Mouse (Mus musculus): Measurements from ENCODE around the gene Fam50a. TPM values are rescaled to one million over a fixed set of nuclear protein-coding genes. Genes with fewer than 3 reads are reported as not detected.

Gene Fam50a
- polyA plus RNA-seq, 1 experiment = 17.7 TPM

DNA sequence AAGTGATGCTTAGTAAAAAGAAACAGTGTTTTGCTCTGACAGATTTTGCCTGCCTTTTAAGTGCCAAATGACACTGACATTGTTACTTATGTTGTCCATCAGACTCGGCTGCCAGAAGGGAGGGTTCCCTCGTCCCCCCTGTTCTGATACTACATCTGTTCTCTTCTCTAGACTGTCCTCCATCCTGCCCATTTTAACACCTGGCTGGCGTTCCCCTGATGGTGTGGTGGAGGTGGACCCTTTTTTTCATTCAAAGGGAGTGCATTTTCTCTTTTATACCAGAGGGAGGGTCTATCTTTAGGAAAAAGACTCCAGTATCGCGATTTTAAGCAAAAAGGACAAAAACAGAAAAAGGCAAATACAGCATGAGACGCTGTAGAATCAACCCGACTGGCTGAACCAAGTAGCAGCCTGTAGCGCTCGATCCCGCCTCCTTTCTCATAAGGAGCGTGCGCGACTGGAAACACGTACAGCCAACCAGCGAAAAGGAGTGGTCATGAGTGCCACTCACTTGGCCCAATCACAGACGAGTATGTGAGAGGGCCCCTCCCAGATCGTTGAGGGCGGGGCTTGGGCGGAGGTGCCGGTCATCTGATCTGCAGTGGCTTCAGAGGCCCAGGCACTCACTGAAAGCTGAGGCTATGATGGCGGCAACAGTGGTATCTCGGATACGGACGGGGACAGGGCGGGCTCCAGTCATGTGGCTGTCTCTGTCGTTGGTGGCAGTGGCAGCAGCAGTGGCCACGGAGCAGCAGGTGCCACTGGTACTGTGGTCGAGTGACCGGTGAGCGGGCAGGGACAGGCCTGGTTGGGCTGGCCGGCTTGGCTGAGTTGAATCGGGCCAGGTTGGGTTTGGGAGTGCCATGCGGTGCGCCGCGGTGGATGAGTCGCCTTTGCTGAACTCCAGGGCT, 16.0 kb upstream of the Fam50a start, which contains the start of gene Atp6ap1:
Gene Atp6ap1 (plus strand): TSS at position 560 of the 911 bp plus-strand sequence.
- no peaks in the 10 kb centered on the region for H3K27me3 ChIP-seq (replicated peaks; ENCODE audit: control insufficient read depth, insufficient read depth, low read length)
- no peak for TF ChIP-seq CTCF (conservative IDR thresholded peaks at IDR 0.05; ENCODE audit: insufficient read depth, insufficient read length, low read depth, low read length)
- TF ChIP-seq POLR2A (IDR thresholded peaks at IDR 0.05; ENCODE audit: low read depth, low read length) = peak; percentile 56
- H3K27ac ChIP-seq (ENCODE audit: insufficient read depth, low read depth, low read length) = peak within 1 kb of the TSS; percentile 58
- no peaks in the 10 kb centered on the region for H3K4me1 ChIP-seq (ENCODE audit: control insufficient read depth, insufficient read depth, low read length)
- WGBS = under 1% methylated on average over 37 of the region's 37 CpGs
- peak; percentile 98 for DNase-seq
- H3K36me3 ChIP-seq (ENCODE audit: control insufficient read depth, insufficient read depth, low read length) = no peaks in the 10 kb centered on the region
- H3K4me3 ChIP-seq (ENCODE audit: insufficient read depth, low read depth, low read length) = peak within 1 kb of the TSS; percentile 98

DNA sequence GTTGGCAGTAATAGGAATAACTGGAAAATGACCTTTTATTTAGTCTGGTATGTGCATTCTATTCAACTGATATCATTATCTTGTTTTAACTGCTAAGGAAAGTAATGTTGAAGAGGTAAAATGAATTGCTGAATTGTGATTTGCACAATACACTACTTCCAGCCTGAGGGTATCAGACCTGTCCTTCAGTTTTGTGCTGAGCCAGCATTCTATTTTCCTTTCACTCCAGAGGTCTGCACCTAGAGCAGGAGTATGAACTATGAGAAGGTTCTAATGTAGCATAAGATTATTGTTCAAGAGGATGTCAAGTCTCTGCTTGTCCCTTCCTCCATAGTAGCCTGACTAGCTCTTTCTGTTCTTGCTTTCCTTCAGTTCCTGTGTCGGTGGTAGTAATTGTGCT, 14.5 kb upstream of the Fam50a start:
- H3K4me1 ChIP-seq (ENCODE audit: control insufficient read depth, insufficient read depth, low read length) = no peaks in the 10 kb centered on the region
- TF ChIP-seq CTCF (conservative IDR thresholded peaks at IDR 0.05; ENCODE audit: insufficient read depth, insufficient read length, low read depth, low read length) (no peak), POLR2A (IDR thresholded peaks at IDR 0.05; ENCODE audit: low read depth, low read length) (no peak)
- no peak for DNase-seq
- H3K36me3 ChIP-seq (ENCODE audit: control insufficient read depth, insufficient read depth, low read length) = peaks cover 1% of the 10 kb centered on the region; the same call in 1 of the 2 replicates
- H3K27me3 ChIP-seq (replicated peaks; ENCODE audit: control insufficient read depth, insufficient read depth, low read length) = no peaks in the 10 kb centered on the region
- no peak overlapping the region for H3K4me3 ChIP-seq (ENCODE audit: insufficient read depth, low read depth, low read length)
- no peak overlapping the region for H3K27ac ChIP-seq (ENCODE audit: insufficient read depth, low read depth, low read length)
- 93% methylated on average over 1 of the region's 1 CpGs for WGBS

DNA sequence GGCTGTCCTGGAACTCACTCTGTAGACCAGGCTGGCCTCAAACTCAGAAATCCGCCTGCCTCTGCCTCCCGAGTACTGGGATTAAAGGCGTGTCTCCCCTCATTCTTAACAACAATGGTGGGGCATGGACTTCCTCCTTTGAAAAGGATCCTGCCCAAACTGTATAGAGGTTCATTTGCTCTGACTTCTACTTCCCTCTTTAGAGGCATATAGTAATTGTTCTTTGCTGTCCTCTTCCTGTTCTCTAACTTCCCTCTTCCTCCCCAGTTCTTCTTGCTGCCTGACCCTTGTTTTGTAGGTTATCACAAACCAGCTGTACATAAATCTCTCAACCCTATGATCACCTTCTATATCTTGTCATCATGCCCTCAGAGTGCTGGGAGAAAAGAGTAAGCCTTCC, 13.1 kb upstream of the Fam50a start:
- no peaks in the 10 kb centered on the region for H3K27me3 ChIP-seq (replicated peaks; ENCODE audit: control insufficient read depth, insufficient read depth, low read length)
- 87% methylated on average over 3 of the region's 3 CpGs for WGBS
- peak overlapping the region; percentile 23; the same call in 1 of the 2 replicates for H3K27ac ChIP-seq (ENCODE audit: insufficient read depth, low read depth, low read length)

DNA sequence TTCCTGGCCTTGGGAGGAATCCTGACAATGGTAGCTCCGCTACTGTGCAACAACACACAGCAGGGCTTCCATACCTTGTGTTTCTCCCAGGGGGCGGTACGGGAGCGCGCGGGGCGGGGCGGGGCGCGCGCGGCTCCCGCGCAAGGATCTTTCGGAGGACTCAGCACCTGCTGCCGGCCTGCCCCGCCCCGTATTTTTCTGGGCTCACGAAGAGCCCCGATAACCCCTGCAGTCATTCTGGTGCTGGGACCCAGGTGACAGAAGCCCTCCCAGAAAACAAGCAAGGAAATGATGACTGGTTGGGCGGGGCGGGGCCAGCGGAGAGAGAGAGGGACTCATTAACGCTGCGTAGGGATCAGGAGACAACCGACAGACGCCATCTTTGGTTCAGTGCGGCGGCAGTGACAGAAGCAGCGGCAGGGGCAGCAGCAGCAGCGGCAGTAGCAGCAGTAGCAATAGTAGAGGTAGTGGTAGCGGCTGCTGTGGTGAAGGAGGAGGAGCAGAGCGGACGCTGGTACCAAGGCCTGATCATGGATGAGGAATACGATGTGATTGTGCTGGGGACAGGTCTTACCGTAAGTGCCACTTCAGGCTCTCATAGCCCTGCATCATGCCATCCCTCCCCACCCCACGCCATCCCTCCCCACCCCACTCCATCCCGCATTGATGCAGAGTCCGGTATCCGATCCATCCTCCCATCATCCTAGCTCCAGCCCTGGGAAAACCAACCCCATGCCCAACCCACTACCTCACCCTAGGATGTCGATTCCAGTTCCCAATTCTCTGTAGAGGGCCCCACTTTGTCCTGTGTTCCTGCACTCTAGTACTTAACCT, 7.7 kb upstream of the Fam50a start, which contains the start of gene Gdi1:
Gene Gdi1 (plus strand): TSS at position 132 of the 834 bp plus-strand sequence.
- TF ChIP-seq CTCF (conservative IDR thresholded peaks at IDR 0.05; ENCODE audit: insufficient read depth, insufficient read length, low read depth, low read length) = peak; percentile 25; the same call in 1 of the 2 replicates
- peak; percentile 74 for TF ChIP-seq POLR2A (IDR thresholded peaks at IDR 0.05; ENCODE audit: low read depth, low read length)
- H3K4me1 ChIP-seq (ENCODE audit: control insufficient read depth, insufficient read depth, low read length) = peaks cover 4% of the 10 kb centered on the region; the same call in 1 of the 2 replicates
- H3K27me3 ChIP-seq (replicated peaks; ENCODE audit: control insufficient read depth, insufficient read depth, low read length) = no peaks in the 10 kb centered on the region
- 0% methylated on average over 35 of the region's 41 CpGs for WGBS
- peaks cover 3% of the 10 kb centered on the region; the same call in 1 of the 2 replicates for H3K36me3 ChIP-seq (ENCODE audit: control insufficient read depth, insufficient read depth, low read length)
- peak within 1 kb of the TSS; percentile 98 for H3K4me3 ChIP-seq (ENCODE audit: insufficient read depth, low read depth, low read length)
- peak within 1 kb of the TSS; percentile 90 for H3K27ac ChIP-seq (ENCODE audit: insufficient read depth, low read depth, low read length)
- DNase-seq = peak; percentile 79

More for the DNA sequence above, 13.1 kb upstream of the Fam50a start:
- TF ChIP-seq CTCF (conservative IDR thresholded peaks at IDR 0.05; ENCODE audit: insufficient read depth, insufficient read length, low read depth, low read length) (no peak), POLR2A (IDR thresholded peaks at IDR 0.05; ENCODE audit: low read depth, low read length) (no peak)
- Histone ChIP-seq H3K36me3 (ENCODE audit: control insufficient read depth, insufficient read depth, low read length) (peaks cover 1% of the 10 kb centered on the region; the same call in 1 of the 2 replicates), H3K4me3 (ENCODE audit: insufficient read depth, low read depth, low read length) (no peak overlapping the region), H3K4me1 (ENCODE audit: control insufficient read depth, insufficient read depth, low read length) (no peaks in the 10 kb centered on the region; the same call in 1 of the 2 replicates)
- no peak for DNase-seq

DNA sequence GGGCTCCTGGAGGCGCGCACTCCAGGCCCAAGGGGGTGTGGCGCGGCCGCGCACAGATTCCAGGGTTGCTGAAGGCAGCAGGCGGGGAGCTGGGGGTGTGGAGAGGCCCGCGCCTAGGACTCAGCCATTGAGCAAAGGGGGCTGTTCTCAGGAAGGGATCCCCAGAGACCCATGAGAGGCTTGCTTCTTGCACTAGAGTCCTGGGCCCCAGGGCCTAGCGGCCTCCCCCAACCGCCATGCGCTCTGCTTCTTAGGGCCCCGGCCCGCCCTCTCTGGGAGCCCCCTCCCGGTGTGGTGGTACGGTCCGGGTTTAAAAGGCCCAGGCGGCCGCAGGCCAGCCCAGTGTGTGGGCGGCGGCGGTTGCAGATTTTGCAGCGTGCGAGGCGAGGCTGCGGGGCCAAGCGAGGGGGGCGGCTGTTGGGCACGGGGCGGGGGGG, 15.9 kb downstream of the Fam50a start, which contains the start of gene Plxna3:
Gene Plxna3 (plus strand): TSS at position 342 of the 437 bp plus-strand sequence.
- peak; percentile 73 for DNase-seq
- TF ChIP-seq CTCF (conservative IDR thresholded peaks at IDR 0.05; ENCODE audit: insufficient read depth, insufficient read length, low read depth, low read length) = no peak
- TF ChIP-seq POLR2A (IDR thresholded peaks at IDR 0.05; ENCODE audit: low read depth, low read length) = no peak
- WGBS = 0% methylated on average over 15 of the region's 30 CpGs
- Histone ChIP-seq H3K4me1 (ENCODE audit: control insufficient read depth, insufficient read depth, low read length) (no peaks in the 10 kb centered on the region), H3K4me3 (ENCODE audit: insufficient read depth, low read depth, low read length) (peak within 1 kb of the TSS; percentile 52), H3K36me3 (ENCODE audit: control insufficient read depth, insufficient read depth, low read length) (no peaks in the 10 kb centered on the region), H3K27ac (ENCODE audit: insufficient read depth, low read depth, low read length) (0 out of 2 replicates have a peak within 1 kb of the TSS, but pooled peaks have one; percentile 39), H3K27me3 (replicated peaks; ENCODE audit: control insufficient read depth, insufficient read depth, low read length) (no peaks in the 10 kb centered on the region)

DNA sequence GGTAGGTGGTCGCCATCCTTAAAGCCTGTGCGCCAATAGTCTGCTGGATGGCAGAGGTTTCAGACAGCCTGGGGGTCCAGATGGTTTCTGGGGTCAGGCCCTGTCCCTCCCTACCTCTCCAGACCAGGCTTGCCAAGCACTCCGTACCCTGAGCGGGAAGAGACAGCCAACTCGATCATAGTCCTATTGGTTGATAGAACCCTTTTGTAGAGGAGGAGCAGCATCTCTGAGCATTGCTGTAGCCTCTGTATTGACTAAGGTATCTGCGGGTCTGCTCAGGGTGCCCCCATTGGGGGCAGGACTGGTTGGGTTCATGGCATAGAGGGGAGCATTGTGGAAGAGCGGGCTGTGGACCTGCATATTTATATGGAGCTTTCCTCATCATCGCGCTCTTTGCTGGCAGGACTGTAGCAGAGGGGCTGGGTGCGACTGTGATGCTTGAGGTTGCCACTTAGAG, 16.4 kb downstream of the Fam50a start:
- Histone ChIP-seq H3K4me1 (ENCODE audit: control insufficient read depth, insufficient read depth, low read length) (no peaks in the 10 kb centered on the region), H3K27ac (ENCODE audit: insufficient read depth, low read depth, low read length) (no peak overlapping the region), H3K36me3 (ENCODE audit: control insufficient read depth, insufficient read depth, low read length) (no peaks in the 10 kb centered on the region), H3K27me3 (replicated peaks; ENCODE audit: control insufficient read depth, insufficient read depth, low read length) (no peaks in the 10 kb centered on the region), H3K4me3 (ENCODE audit: insufficient read depth, low read depth, low read length) (peak overlapping the region; percentile 52)
- no peak for TF ChIP-seq CTCF (conservative IDR thresholded peaks at IDR 0.05; ENCODE audit: insufficient read depth, insufficient read length, low read depth, low read length)
- TF ChIP-seq POLR2A (IDR thresholded peaks at IDR 0.05; ENCODE audit: low read depth, low read length) = no peak
- WGBS = 20% methylated on average over 10 of the region's 10 CpGs
- DNase-seq = no peak
